ENCODE assay signal across 8 mouse cellular contexts in the genomic region with DNA sequence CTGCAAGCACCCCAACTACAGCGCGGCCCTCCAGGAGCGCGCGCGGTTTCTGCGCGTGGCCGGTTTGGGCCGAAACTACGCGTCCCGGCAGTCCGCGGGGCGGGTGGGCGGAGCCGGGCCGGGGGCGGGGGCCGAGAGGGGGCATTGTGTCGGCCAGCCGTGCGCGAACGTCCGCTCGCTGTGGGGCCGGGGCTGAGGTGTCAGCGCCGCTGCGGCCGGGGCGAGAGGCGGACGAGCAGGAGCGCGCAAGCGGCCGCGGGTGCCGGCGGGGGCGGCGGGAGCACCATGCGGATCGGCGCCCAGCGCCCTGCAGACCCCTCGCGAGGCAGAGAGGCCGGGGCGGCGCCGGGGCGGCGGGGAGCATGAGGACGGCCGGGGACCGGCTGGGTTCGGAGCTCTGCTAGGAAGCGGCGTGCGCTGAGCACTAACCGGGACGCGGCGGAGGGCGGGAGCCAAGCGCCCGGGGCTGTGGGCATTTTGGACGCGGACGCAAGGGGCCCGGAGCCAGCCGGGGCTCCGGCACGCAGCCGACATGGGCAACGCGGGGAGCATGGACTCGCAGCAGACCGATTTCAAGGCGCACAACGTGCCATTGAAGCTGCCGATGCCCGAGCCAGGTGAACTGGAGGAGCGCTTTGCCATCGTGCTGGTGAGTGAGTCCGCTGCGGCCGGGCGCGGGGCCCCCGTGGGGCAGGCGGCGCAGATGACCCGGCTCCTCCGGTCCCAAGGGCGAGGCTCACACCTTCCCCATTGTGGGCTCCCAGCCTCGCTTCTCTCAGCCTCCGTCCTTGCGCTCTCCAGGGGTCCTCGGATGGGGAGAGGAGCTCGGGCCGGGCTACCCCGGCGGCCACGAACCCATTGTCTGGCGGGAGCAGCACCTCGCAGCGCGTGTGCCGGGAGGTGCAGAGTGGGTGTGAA. TPM values are rescaled to one million over a fixed set of nuclear protein-coding genes. Genes with fewer than 3 reads are reported as not detected.
DNase-seq lines count a peak whose midpoint lies in the region; ATAC-seq and TF ChIP-seq lines count a peak whose summit lies in the region.

Fmnl2 (plus strand) TSS at position 250 of the 918 bp plus-strand sequence.

- TF ChIP-seq POLR2A in bone marrow macrophage, adult 2 months (IDR thresholded peaks at IDR 0.05; ENCODE audit: borderline replicate concordance, low read depth, low read length): no peak

- no peaks in the 10 kb centered on the region for H3K36me3 ChIP-seq in embryonic facial prominence, embryonic 14.5 days (ENCODE audit: control insufficient read depth, insufficient read depth, low read length)
- H3K36me3 ChIP-seq in heart, embryonic 10.5 days: no peaks in the 10 kb centered on the region
- no peaks in the 10 kb centered on the region for H3K36me3 ChIP-seq in limb, embryonic 13.5 days
- no peaks in the 10 kb centered on the region for H3K36me3 ChIP-seq in midbrain, embryonic 14.5 days (ENCODE audit: control insufficient read depth, insufficient read depth, low read length)

- H3K4me1 ChIP-seq in bone marrow macrophage, adult 2 months (ENCODE audit: control insufficient read depth, insufficient read depth, low read length): peaks cover 7% of the 10 kb centered on the region
- H3K4me1 ChIP-seq in embryonic facial prominence, embryonic 14.5 days (ENCODE audit: control insufficient read depth, insufficient read depth, low read length): peaks cover 35% of the 10 kb centered on the region
- H3K4me1 ChIP-seq in heart, embryonic 10.5 days: peaks cover 17% of the 10 kb centered on the region
- peaks cover 43% of the 10 kb centered on the region for H3K4me1 ChIP-seq in limb, embryonic 13.5 days
- peaks cover 32% of the 10 kb centered on the region for H3K4me1 ChIP-seq in midbrain, embryonic 14.5 days (ENCODE audit: control insufficient read depth, insufficient read depth, low read length)

- under 1% methylated on average over 44 of the region's 114 CpGs for WGBS in embryonic facial prominence, embryonic 14.5 days
- under 1% methylated on average over 114 of the region's 114 CpGs for WGBS in heart, embryonic 10.5 days
- WGBS in limb, embryonic 13.5 days: under 1% methylated on average over 104 of the region's 114 CpGs
- under 1% methylated on average over 111 of the region's 114 CpGs for WGBS in midbrain, embryonic 14.5 days

- peak within 1 kb of the TSS; percentile 68 for H3K4me3 ChIP-seq in bone marrow macrophage, adult 2 months (ENCODE audit: insufficient read depth, low read length)
- peak within 1 kb of the TSS; percentile 97 for H3K4me3 ChIP-seq in embryonic facial prominence, embryonic 14.5 days (ENCODE audit: low read depth, low read length)
- peak within 1 kb of the TSS; percentile 85 for H3K4me3 ChIP-seq in heart, embryonic 10.5 days
- peak within 1 kb of the TSS; percentile 98 for H3K4me3 ChIP-seq in limb, embryonic 13.5 days
- H3K4me3 ChIP-seq in midbrain, embryonic 14.5 days (replicated peaks; ENCODE audit: low read depth, low read length): peak within 1 kb of the TSS; percentile 85

- no peak for TF ChIP-seq CTCF in bone marrow macrophage, adult 2 months (IDR thresholded peaks at IDR 0.05; ENCODE audit: low read depth, low read length)

- peak; percentile 93 for ATAC-seq in embryonic facial prominence, embryonic 14.5 days (ENCODE audit: low read depth)
- peak; percentile 88 for ATAC-seq in limb, embryonic 13.5 days (ENCODE audit: low FRiP score, low read depth)
- ATAC-seq in midbrain, embryonic 14.5 days (ENCODE audit: low FRiP score, low TSS enrichment): peak; percentile 93
- no peak for ATAC-seq in inflammation-experienced regulatory T-cells, adult 6 months

- DNase-seq in embryonic facial prominence, embryonic 14.5 days (ENCODE audit: low spot score): peak; percentile 85
- peak; percentile 85 for DNase-seq in heart, embryonic 10.5 days (ENCODE audit: low spot score)
- DNase-seq in kidney, adult 9 months: peak; percentile 71
- peak; percentile 91 for DNase-seq in midbrain, embryonic 14.5 days
- DNase-seq in spleen, postnatal 36 days (ENCODE audit: low spot score in 2 of 2): peak; percentile 22 to 24

- H3K9me3 ChIP-seq in embryonic facial prominence, embryonic 14.5 days (ENCODE audit: control insufficient read depth, low read length): no peaks in the 10 kb centered on the region
- no peaks in the 10 kb centered on the region for H3K9me3 ChIP-seq in heart, embryonic 10.5 days
- H3K9me3 ChIP-seq in limb, embryonic 13.5 days: no peaks in the 10 kb centered on the region
- no peaks in the 10 kb centered on the region for H3K9me3 ChIP-seq in midbrain, embryonic 14.5 days (ENCODE audit: control insufficient read depth, low read length)

- H3K9ac ChIP-seq in embryonic facial prominence, embryonic 14.5 days (ENCODE audit: low read depth, low read length): peak within 1 kb of the TSS; percentile 88
- peak within 1 kb of the TSS; percentile 95 for H3K9ac ChIP-seq in limb, embryonic 13.5 days
- peak within 1 kb of the TSS; percentile 79 for H3K9ac ChIP-seq in midbrain, embryonic 14.5 days (replicated peaks; ENCODE audit: low read length)

- no peak within 1 kb of the TSS for H3K27ac ChIP-seq in bone marrow macrophage, adult 2 months (ENCODE audit: insufficient read depth, low read depth, low read length)
- peak within 1 kb of the TSS; percentile 72 for H3K27ac ChIP-seq in embryonic facial prominence, embryonic 14.5 days (replicated peaks; ENCODE audit: low read depth, low read length)
- peak within 1 kb of the TSS; percentile 91 for H3K27ac ChIP-seq in heart, embryonic 10.5 days
- H3K27ac ChIP-seq in limb, embryonic 13.5 days: peak within 1 kb of the TSS; percentile 90
- H3K27ac ChIP-seq in midbrain, embryonic 14.5 days (replicated peaks; ENCODE audit: low read depth, low read length): peak within 1 kb of the TSS; percentile 91

- peak within 1 kb of the TSS; percentile 87 for H3K4me2 ChIP-seq in embryonic facial prominence, embryonic 14.5 days (ENCODE audit: low read depth, low read length)
- peak within 1 kb of the TSS; percentile 78 for H3K4me2 ChIP-seq in limb, embryonic 13.5 days (replicated peaks)
- H3K4me2 ChIP-seq in midbrain, embryonic 14.5 days (ENCODE audit: low read length): peak within 1 kb of the TSS; percentile 95

- no peaks in the 10 kb centered on the region for H3K27me3 ChIP-seq in embryonic facial prominence, embryonic 14.5 days (replicated peaks; ENCODE audit: control insufficient read depth, insufficient read depth, low read length)
- no peaks in the 10 kb centered on the region for H3K27me3 ChIP-seq in heart, embryonic 10.5 days (ENCODE audit: insufficient read depth, poor library complexity, severe bottlenecking)
- H3K27me3 ChIP-seq in limb, embryonic 13.5 days: no peaks in the 10 kb centered on the region
- no peaks in the 10 kb centered on the region for H3K27me3 ChIP-seq in midbrain, embryonic 14.5 days (ENCODE audit: control insufficient read depth, insufficient read depth, low read length)

RNA-seq across cellular contexts. Expression of gene Fmnl2, which starts in this region (rescaled TPM):
- 4.7 and 5.7 TPM in 2 replicates for polyA plus RNA-seq in bone marrow macrophage, adult 2 months (2012; ENCODE audit: insufficient read depth, insufficient read length, missing spikeins)
- polyA plus RNA-seq in embryonic facial prominence, embryonic 14.5 days (2014; fragmentation: Nextera tagmentation; extraction: Ambion mirVana): 9.9 and 10.4 TPM in 2 replicates
- polyA plus RNA-seq in heart, embryonic 10.5 days (2016; fragmentation: Nextera tagmentation; extraction: Ambion mirVana): 1.0 and 2.5 TPM in 2 replicates
- 11.8 and 12.6 TPM in 2 replicates for polyA plus RNA-seq in limb, embryonic 13.5 days (2015; fragmentation: Nextera tagmentation; extraction: Ambion mirVana)
- polyA plus RNA-seq in midbrain, embryonic 14.5 days (2014; fragmentation: Nextera tagmentation; extraction: Ambion mirVana): 17.2 and 18.1 TPM in 2 replicates
- polyA plus RNA-seq in inflammation-experienced regulatory T-cells, adult 6 months (2017; shearing (Covaris generic)): under 1 TPM; 0.24 to 0.47 (median 0.36) TPM

Comparison
In these comparisons a context has a peak if more than half of its experiments do, and no peak if none do; other contexts are left out.
1. DNase-seq: peak in every context shown above with its lines; median percentile 91 in midbrain, embryonic 14.5 days; 85 in embryonic facial prominence, embryonic 14.5 days; 85 in heart, embryonic 10.5 days; 71 in kidney, adult 9 months; 23 in spleen, postnatal 36 days.